Mouse (Mus musculus) ES-E14 (cell line): Measurements from ENCODE around the gene Rnh1. TPM values are rescaled to one million over a fixed set of nuclear protein-coding genes. Genes with fewer than 3 reads are reported as not detected.

Source experiments
- DNase-seq: peaks from one replicate; pipeline ENCODE4 v3.0.0-alpha.2; 2013; ENCODE audit warnings: low read depth, low spot score
- H3K27ac ChIP-seq: 2 replicates; pipeline ENCODE4 v1.5.1; 2012; ENCODE audit warnings: low read depth, mild to moderate bottlenecking, low read length, moderate library complexity, mixed read lengths; ENCODE audit not compliant: poor library complexity, insufficient read depth, severe bottlenecking
- H3K36me3 ChIP-seq: 2 replicates; pipeline ENCODE4 v1.6.1; 2012; ENCODE audit warnings: mild to moderate bottlenecking, low read length, moderate library complexity, mixed read lengths; ENCODE audit not compliant: control insufficient read depth, poor library complexity, insufficient read depth, severe bottlenecking
- H3K4me1 ChIP-seq, 2 experiments: fragments of 150-350 bp in 1 of 2; sonication (generic) in 1 of 2; 2 replicates each; pipeline ENCODE4 v1.6.1; 2012; ENCODE audit warnings: low read length in 2 of 2, mild to moderate bottlenecking in 1 of 2, mixed read lengths in 1 of 2; ENCODE audit not compliant: control insufficient read depth in 2 of 2, insufficient read depth in 2 of 2, poor library complexity in 1 of 2
- H3K4me3 ChIP-seq, 2 experiments: fragments of 150-350 bp in 1 of 2; sonication (generic) in 1 of 2; 2 replicates each; pipeline ENCODE4 v1.5.1; 2012; ENCODE audit warnings: low read length in 2 of 2, low read depth in 1 of 2, mild to moderate bottlenecking in 1 of 2, mixed read lengths in 1 of 2; ENCODE audit not compliant: insufficient read depth in 1 of 2, poor library complexity in 1 of 2, severe bottlenecking in 1 of 2
- H3K9ac ChIP-seq: 2 replicates; pipeline ENCODE4 v1.6.1; 2012; ENCODE audit warnings: low read depth, mild to moderate bottlenecking, low read length, mixed read lengths; ENCODE audit not compliant: poor library complexity, insufficient read depth, severe bottlenecking
- H3K9me3 ChIP-seq: fragments of 150-350 bp; sonication (generic); 2 replicates; pipeline ENCODE4 v1.6.1; 2012; ENCODE audit warnings: low read depth, mild to moderate bottlenecking, low read length; ENCODE audit not compliant: control insufficient read depth, insufficient read depth
- CHD2 ChIP-seq: IDR thresholded peaks from 2 replicates; pipeline ENCODE4 v1.6.1; 2014; ENCODE audit warnings: mild to moderate bottlenecking, low read depth, low read length, inconsistent platforms
- HCFC1 ChIP-seq: IDR thresholded peaks from 2 replicates; pipeline ENCODE4 v1.6.1; 2012; ENCODE audit warnings: low read length, inconsistent platforms, borderline replicate concordance; ENCODE audit not compliant: insufficient read depth
- MAFK ChIP-seq: IDR thresholded peaks from 2 replicates; pipeline ENCODE4 v1.6.1; 2014; ENCODE audit warnings: mild to moderate bottlenecking, low read depth, low read length, inconsistent platforms; ENCODE audit not compliant: insufficient read depth
- ZC3H11A ChIP-seq: IDR thresholded peaks from 2 replicates; pipeline ENCODE4 v1.6.1; 2012; ENCODE audit warnings: low read depth, mild to moderate bottlenecking, inconsistent platforms, low read length, borderline replicate concordance
- ZNF384 ChIP-seq: IDR thresholded peaks from 2 replicates; pipeline ENCODE4 v1.6.1; 2012; ENCODE audit warnings: low read depth, low read length, inconsistent platforms
- in situ Hi-C, 2 experiments: fragments of 600-800 bp; cut with MboI; formaldehyde crosslinking; loops; one replicate each; pipeline ENCODE4 v1.15.1; 2025; ENCODE audit warnings: low sequenced_read_pairs in 2 of 2, inconsistent platforms in 1 of 2; ENCODE audit not compliant: unreplicated experiment in 2 of 2
- total RNA-seq: library from RNA; depleted of rRNA; stranded (reverse); fragments of 300-350 nt; gene quantifications from 2 replicates; pipeline ENCODE4 v1.2.3, GENCODE M21; 2012

Rnh1 gene
- total RNA-seq, 1 experiment = 70.3 TPM

DNA sequence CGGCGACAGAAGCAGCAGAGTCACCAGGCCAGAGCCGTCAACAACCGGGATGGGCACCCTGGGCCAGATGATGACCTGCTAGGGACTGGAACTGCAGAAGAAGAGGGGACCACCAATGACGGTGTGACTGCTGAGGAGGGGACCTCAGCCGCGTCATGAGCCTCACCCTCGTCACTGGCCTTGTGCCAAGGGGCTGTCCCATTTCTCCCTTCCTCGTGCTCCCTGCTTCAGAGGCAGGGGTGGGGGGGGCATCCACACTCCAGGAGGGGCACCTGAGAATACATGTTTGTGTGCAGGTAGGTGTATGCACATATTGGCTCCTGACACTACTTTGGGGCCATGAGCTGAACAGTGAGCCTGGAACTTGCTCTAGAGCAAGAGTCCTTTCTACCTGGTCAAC, 17.3 kb downstream of the Rnh1 start:
- Histone ChIP-seq H3K27ac (no peak overlapping the region), H3K9ac (no peak overlapping the region), H3K36me3 (peaks cover 56% of the 10 kb centered on the region), H3K9me3 (no peaks in the 10 kb centered on the region), H3K4me1 (peaks cover 0 to 2% of the 10 kb centered on the region in 2 experiments; a peak in 1 of 4 replicates), H3K4me3 (no peak overlapping the region)
- DNase-seq = no peak
- in situ Hi-C loops = no loop called here
- TF ChIP-seq ZC3H11A = no peak
- TF ChIP-seq ZNF384 = no peak
- no peak for TF ChIP-seq HCFC1
- TF ChIP-seq CHD2 = no peak
- TF ChIP-seq MAFK = no peak

DNA sequence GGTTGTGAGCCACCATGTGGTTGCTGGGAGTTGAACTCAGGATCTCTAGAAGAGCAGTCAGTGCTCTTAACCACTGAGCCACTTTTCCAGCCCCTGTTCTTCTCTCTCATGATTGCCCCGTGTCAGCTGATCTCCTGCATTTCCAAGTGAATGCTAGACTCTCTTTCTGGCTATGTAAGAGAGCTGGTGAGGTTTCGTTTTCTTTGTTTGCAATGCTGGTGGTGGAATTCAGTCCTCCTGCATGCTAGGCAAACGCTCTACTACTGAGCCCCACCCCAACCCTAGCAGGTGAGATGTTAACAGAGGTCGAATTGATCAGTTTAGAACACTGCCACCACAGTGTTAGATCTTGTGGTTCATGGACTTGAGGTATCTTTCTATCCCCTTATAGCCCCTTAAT, 24.0 kb downstream of the Rnh1 start:
- H3K9ac ChIP-seq = no peak overlapping the region

DNA sequence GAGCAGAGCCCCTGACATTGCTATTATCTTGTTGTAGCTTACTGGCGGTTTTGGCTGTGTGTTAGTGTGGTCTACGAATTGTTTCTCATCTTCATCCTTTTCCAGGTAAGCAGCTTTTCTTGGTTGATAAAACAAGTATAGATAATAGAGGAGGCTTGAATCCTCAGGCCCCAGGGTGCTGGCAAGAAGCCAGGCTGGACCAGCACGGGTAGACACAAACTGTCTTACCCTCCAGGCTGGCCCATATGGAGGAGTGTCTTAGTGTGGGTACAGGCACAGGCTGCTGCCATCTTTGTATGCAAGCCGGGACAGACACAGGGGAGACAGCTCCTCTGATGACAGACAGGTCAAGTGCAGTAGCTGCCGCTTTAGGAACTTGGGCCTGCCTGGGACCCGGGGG, 25.6 kb downstream of the Rnh1 start:
- in situ Hi-C loops = no loop called here
- H3K9me3 ChIP-seq = no peaks in the 10 kb centered on the region
- no peak overlapping the region; the same call in 1 of the 2 replicates for H3K27ac ChIP-seq
- DNase-seq = no peak
- no peak overlapping the region for H3K9ac ChIP-seq
- TF ChIP-seq MAFK (no peak), ZNF384 (no peak), HCFC1 (no peak), CHD2 (no peak), ZC3H11A (no peak)
- peaks cover 42% of the 10 kb centered on the region for H3K36me3 ChIP-seq
- peaks cover 16 to 19% of the 10 kb centered on the region in 2 experiments; a peak in 3 of 4 replicates for H3K4me1 ChIP-seq
- H3K4me3 ChIP-seq = no peak overlapping the region

More for the DNA sequence above, 24.0 kb downstream of the Rnh1 start:
- H3K4me1 ChIP-seq = peaks cover 14 to 16% of the 10 kb centered on the region in 2 experiments; a peak in 3 of 4 replicates
- TF ChIP-seq CHD2 = no peak
- TF ChIP-seq HCFC1 = no peak
- no peak for TF ChIP-seq MAFK
- no peak for TF ChIP-seq ZNF384
- no peak for TF ChIP-seq ZC3H11A
- H3K4me3 ChIP-seq = peak overlapping the region in 1 of 2 experiments; percentile 10; a peak in 1 of 4 replicates
- peaks cover 44% of the 10 kb centered on the region for H3K36me3 ChIP-seq
- in situ Hi-C loops = no loop called here
- H3K9me3 ChIP-seq = no peaks in the 10 kb centered on the region
- DNase-seq = peak; percentile 85
- H3K27ac ChIP-seq = peak overlapping the region; percentile 98

DNA sequence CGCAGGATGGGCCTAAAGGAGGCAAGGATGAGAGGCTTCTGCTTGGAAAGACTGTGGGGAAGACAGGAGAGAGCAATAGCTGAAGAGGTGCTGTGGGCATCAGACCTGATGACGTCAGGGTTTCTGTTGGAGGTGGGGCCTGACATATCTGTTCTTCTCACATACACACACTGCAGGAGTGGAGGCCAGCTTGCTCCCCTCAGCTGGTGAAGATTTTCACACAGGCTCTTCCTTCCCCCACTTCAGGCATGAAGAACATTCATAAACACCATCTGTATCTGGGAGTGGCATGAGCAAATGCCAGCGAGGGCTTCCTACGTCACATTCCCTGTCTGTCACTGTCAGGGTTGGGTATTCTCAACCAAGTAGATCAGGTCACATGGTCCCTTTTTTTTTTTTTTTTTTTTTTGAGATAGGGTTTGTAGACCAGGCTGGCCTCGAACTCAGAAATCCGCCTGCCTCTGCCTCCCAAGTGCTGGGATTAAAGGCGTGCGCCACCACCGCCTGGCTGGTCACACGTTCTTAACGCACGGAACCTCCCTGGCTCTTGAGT, 26.5 kb downstream of the Rnh1 start:
- H3K9ac ChIP-seq = no peak overlapping the region
- no peaks in the 10 kb centered on the region for H3K9me3 ChIP-seq
- H3K27ac ChIP-seq = no peak overlapping the region
- in situ Hi-C loops = no loop called here
- H3K4me3 ChIP-seq = no peak overlapping the region
- peak; percentile 74 for TF ChIP-seq ZNF384
- TF ChIP-seq MAFK = no peak
- H3K36me3 ChIP-seq = peaks cover 33% of the 10 kb centered on the region
- peaks cover 16 to 17% of the 10 kb centered on the region in 2 experiments; a peak in 3 of 4 replicates for H3K4me1 ChIP-seq
- no peak for DNase-seq

DNA sequence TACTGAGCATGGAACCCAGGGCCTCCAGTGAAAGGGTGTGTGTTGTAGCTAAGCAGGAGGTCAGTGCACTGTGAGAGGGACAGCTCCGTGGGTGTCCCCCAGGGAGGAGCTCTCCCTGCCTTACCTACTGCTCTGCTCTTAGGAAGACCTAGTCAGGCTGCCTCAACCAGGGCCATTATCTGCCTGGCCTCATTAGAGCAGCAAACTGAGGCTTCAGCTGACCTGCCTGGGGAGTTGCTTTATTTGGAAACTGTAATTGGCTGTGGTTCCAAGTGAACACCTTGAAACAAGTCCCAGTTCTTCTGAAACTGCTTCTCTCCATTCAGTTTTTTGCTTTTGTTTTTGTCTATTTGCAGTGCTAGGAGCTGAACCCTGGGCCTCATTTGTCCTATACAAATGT, 27.3 kb downstream of the Rnh1 start:
- no peaks in the 10 kb centered on the region for H3K9me3 ChIP-seq
- peaks cover 16 to 18% of the 10 kb centered on the region in 2 experiments; a peak in 3 of 4 replicates for H3K4me1 ChIP-seq
- no peak for DNase-seq
- peaks cover 26% of the 10 kb centered on the region for H3K36me3 ChIP-seq
- H3K27ac ChIP-seq = no peak overlapping the region
- in situ Hi-C loops = no loop called here
- no peak overlapping the region for H3K4me3 ChIP-seq
- no peak overlapping the region for H3K9ac ChIP-seq
- TF ChIP-seq HCFC1 = no peak
- TF ChIP-seq ZC3H11A = no peak
- TF ChIP-seq MAFK = no peak
- TF ChIP-seq ZNF384 = no peak
- no peak for TF ChIP-seq CHD2
